Mouse (Mus musculus) c-Kit-positive CD71-negative TER-119-negative erythroid progenitor cells, embryonic 14.5 days (primary cell): Measurements from ENCODE around the gene Cab39l.

Source experiments
- DNase-seq: peaks from one replicate; pipeline ENCODE4 v3.0.0-alpha.2; 2013; ENCODE audit warnings: low read depth

Cab39l gene

GRCm38 (mm10) chr14:59506139-59506538 lies 65.4 kb downstream of the Cab39l start:
- no peak for DNase-seq

GRCm38 (mm10) chr14:59513922-59514444 lies 73.2 kb downstream of the Cab39l start:
- DNase-seq: no peak

DNA sequence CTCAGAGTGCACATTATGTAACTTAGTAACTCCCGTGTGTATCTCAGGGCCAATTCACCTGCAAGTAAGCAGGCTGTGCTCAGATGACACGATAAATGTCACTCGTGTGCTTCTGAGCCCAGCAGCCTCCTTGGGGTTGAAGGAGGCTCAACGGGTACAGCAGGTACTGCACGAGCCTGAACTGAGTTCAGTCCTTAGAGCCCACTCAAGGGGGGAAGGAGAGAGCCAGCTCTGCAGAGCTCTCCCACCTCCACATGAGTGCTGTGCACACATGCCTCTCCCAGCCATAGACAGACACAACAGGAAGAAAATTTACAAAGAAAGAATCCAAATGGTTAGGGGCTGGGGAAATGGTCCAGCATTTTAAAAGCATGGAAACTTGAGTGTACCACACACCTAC lies 85.1 kb downstream of the Cab39l start:
- DNase-seq: no peak

DNA sequence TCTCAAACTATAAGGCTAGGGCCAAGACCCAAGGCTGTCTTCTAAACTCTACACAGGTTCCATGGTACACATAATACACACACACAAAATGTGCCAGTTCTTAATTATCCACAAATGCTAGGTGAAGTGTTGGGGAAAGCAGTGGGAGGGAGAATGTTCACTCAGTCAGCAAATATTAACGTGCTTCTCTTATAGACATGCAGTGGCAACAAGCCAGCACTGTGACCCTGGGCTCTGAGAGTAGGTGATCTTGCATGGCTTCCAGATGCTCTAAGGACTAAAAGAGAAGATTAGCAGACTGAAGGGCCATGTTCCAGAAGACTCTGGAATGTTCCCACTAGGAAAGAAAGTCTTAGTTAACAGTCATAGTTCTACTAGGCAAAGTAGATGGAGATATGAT lies 90.0 kb downstream of the Cab39l start:
- no peak for DNase-seq

GRCm38 (mm10) chr14:59532986-59533385 lies 92.2 kb downstream of the Cab39l start:
- DNase-seq: no peak

DNA sequence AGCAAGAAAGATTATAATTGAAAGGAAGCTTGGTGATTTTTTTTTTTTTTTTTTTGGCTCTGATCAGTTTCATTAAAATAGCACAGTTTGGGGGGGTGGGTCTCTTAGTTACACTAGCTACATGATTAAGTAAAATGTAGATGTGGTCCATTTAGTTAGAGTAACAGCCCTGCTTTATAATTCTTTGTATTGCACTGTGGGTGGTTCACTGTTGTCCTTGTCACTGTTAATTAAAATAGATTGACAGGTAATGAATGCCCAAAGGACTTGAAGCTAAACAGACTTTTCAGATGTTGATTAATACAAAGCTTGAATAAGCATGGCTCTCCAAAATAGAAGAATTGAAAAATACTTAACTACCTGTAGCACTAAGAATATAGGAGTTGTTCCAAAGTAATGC lies 93.1 kb downstream of the Cab39l start:
- no peak for DNase-seq

GRCm38 (mm10) chr14:59537829-59538432 lies 97.2 kb downstream of the Cab39l start:
- no peak for DNase-seq

GRCm38 (mm10) chr14:59540230-59540629 lies 99.5 kb downstream of the Cab39l start:
- no peak for DNase-seq

- no peak for DNase-seq
Observed at GRCm38 (mm10) chr14:59540761-59541160, 100.0 kb downstream of the Cab39l start.

- no peak for DNase-seq
Observed at GRCm38 (mm10) chr14:59543158-59543826, 102.5 kb downstream of the Cab39l start.

GRCm38 (mm10) chr14:59543956-59544355 lies 103.2 kb downstream of the Cab39l start:
- no peak for DNase-seq

DNA sequence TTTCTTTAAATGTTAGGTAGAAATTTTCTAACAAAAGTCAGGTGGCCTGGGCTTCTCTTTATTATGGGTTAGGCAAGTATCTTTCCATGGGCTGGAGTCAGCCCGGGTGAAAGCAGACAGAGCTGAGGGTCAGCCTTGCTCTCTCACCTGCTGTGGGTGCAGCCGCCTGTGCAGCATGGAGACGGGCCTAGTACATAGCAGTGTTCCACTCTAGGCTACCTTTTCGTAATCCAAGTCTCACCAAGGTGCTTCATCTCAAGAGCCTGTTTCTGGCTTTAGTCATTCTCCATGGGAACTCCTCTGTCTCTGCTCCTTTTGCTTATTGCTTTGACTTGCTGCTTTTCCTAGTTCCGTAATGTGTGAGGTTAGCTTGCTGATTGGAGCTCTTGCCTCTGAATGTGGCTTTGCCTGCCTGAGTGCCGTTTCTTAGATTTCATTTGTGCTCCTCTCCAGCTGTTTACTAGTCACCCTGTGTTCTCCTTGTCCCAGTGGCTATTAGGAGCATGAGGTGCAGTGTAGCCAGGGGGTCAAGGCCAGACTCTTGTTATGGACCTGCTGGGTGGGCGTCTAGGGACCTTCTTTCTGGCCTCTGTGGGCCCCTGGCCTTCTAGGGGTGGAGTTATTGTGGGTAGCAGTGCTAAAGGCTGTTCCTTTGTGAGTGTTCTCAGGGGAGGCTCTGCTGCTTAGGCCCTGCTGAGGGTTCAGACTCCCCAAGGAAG lies 105.5 kb downstream of the Cab39l start:
- no peak for DNase-seq

GRCm38 (mm10) chr14:59547530-59547929 lies 106.8 kb downstream of the Cab39l start:
- DNase-seq: no peak

DNA sequence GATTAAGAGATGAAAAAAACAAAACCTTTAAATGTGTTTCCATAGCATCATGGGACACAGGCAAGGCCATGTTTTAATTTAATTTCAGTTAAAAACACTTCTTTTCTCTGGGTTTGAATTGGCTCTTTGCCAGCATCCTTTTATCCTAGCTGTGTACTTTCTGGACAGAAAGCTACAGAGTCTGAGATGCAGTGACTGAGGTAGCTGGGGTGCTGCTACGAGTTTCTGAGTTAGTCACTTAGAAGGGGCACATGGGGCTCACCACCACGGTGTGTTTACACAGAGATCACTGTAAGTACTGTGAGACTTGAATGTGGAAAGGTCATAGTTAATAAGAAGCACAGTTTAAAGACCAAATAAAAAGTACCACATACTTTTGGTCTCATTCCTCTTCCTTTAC lies 107.8 kb downstream of the Cab39l start:
- no peak for DNase-seq

GRCm38 (mm10) chr14:59549106-59549505 lies 108.3 kb downstream of the Cab39l start:
- no peak for DNase-seq

DNA sequence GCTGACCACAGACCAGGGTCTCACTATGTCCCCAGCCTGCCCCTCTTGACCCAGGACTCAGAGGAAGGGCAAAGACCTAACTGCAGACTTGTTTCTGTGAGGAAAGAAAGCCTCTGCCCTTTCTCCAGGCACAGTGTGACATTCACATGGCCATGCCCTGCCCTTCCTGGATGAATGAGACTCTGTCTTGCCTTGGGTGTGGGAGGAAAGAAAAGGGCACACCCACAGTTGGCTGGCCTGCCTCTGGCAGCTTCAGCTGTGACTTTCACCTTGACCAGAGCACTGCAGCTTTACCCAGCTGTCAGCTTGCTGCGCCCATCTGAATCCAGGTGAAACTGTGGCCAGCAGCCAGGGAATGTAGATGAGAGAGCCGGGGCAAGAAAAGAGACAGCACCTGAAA lies 110.1 kb downstream of the Cab39l start:
- no peak for DNase-seq

- no peak for DNase-seq
Observed at GRCm38 (mm10) chr14:59551956-59552355, 111.2 kb downstream of the Cab39l start.

DNA sequence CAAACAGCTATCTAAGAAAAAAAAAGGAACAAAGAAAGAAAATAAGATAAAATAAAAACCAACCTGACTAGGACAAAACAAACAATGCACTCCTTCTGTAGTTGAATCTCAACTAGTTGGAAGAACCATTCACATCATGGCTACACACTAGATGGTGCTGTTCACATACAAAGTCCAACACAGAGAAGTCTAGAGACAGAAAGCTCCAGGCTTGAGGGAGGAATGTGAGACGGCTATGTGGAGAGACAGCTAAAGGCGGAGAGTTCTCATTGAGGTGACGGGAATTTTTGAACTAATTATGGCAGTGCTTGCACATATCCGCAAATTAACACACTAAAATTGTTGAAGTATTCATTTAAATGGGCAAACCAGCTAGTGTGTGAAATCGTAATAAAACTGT lies 113.3 kb downstream of the Cab39l start:
- no peak for DNase-seq

DNA sequence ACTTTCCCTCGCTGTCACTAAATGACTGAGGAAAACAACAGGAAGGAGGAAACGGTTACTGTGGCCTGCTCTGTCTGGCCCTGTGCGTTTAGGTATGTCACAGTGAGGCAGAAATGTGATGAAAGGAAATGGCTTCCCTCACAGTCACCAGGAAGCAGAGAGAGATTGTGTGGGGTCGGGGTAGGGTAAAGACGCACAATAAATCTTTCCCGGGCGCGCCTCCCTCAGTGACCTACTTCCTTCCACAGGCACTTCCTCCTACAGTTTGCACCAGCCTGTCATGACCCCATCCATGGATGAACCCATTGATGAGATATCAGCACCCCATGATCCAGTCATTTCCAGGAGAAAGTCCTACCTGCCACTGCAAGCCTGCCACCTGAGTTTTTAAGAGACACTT lies 114.2 kb downstream of the Cab39l start:
- no peak for DNase-seq

- DNase-seq: peak; percentile 63
Observed at GRCm38 (mm10) chr14:59555928-59556531, 115.3 kb downstream of the Cab39l start.

DNA sequence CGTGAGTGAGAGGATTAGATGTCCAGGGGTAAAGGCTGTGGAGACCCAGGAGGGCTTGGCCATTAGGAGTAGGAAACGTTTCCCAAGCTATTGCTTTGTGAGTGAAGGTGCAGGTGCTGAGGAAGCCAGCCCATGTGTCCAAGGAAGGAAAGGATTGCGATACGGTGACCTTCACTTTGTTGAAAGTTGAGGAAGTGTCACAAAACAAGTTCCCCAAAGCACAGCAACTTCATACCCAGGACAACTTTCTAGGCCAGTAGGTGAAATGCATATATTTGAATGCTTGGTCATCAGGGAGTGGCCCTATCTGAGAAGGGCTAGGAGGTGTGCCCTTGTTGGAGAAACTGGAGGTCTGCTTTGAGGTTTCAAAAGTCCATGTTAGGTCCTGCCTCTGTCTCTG lies 116.3 kb downstream of the Cab39l start:
- DNase-seq: no peak

GRCm38 (mm10) chr14:59557886-59558285 lies 117.1 kb downstream of the Cab39l start:
- no peak for DNase-seq

DNA sequence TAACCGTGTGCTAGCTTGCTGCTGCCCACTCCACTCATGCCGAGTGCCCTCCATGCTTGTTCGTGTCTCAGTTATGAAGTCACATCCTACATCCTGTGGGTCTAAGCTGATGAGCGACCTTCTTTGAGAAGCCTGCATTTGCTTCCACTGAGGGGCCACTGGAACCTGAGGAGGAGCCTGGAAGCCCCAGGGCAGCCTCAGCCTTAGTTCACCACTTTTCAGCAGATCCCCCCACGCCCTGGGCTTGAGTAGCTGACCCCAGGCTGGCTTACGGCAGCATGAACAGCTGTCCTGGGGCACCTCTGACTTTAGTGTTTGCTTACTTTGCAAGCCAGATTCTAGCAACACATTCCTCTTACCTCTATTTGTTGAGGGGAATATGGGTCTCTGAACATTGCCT lies 126.0 kb downstream of the Cab39l start:
- DNase-seq: no peak
